Mouse (Mus musculus) CH12.LX (cell line): ENCODE results near the gene Kif18b. TPM values are rescaled to one million over a fixed set of nuclear protein-coding genes. Genes with fewer than 3 reads are reported as not detected.
A peak's percentile ranks its signal among the peaks of the same experiment; 100 is the strongest.

Experiments used
- DNase-seq: peaks from one replicate; pipeline ENCODE4 v3.0.0-alpha.2; 2013; ENCODE audit errors: extremely low read depth
- H3K27ac ChIP-seq: 2 replicates; pipeline ENCODE4 v1.5.1; 2012; ENCODE audit warnings: low read depth, mild to moderate bottlenecking, control low read depth, moderate library complexity; ENCODE audit not compliant: insufficient read depth
- H3K27me3 ChIP-seq: replicated peaks from 2 replicates; pipeline ENCODE3; 2012; ENCODE audit warnings: inconsistent platforms
- H3K36me3 ChIP-seq, 2 experiments: replicated peaks in 1 of 2; 2 replicates each; pipeline versions ENCODE3 to v1.6.1; 2012; ENCODE audit warnings: inconsistent platforms in 1 of 2, low read length in 1 of 2, mild to moderate bottlenecking in 1 of 2, mixed read lengths in 1 of 2, moderate library complexity in 1 of 2; ENCODE audit not compliant: control insufficient read depth in 1 of 2, insufficient read depth in 1 of 2
- H3K4me1 ChIP-seq, 2 experiments: 2 replicates each; pipeline ENCODE4 v1.6.1; 2012; ENCODE audit warnings: inconsistent platforms in 1 of 2, moderate library complexity in 1 of 2; ENCODE audit not compliant: insufficient read depth in 2 of 2, control insufficient read depth in 1 of 2
- H3K4me2 ChIP-seq: 2 replicates; pipeline ENCODE4 v1.6.1; 2012; ENCODE audit warnings: low read depth, mild to moderate bottlenecking, control low read depth; ENCODE audit not compliant: poor library complexity, insufficient read depth, severe bottlenecking
- H3K4me3 ChIP-seq, 3 experiments: fragments of 150-350 bp in 1 of 3; sonication (generic) in 1 of 3; replicated peaks in 1 of 3; 2 replicates each; pipeline versions ENCODE3 to v1.5.1; 2011 to 2012; ENCODE audit warnings: low read depth in 2 of 3, low read length in 2 of 3, mild to moderate bottlenecking in 2 of 3, moderate library complexity in 2 of 3, control low read depth in 1 of 3, improper control_type of control experiment in 1 of 3, inconsistent platforms in 1 of 3, mixed read lengths in 1 of 3; ENCODE audit not compliant: poor library complexity in 1 of 3
- H3K79me2 ChIP-seq: replicated peaks from 2 replicates; pipeline ENCODE4 v1.6.1; 2012; ENCODE audit warnings: mild to moderate bottlenecking, moderate library complexity; ENCODE audit not compliant: control insufficient read depth, poor library complexity, insufficient read depth, severe bottlenecking; ENCODE audit errors: extremely low read depth
- H3K9ac ChIP-seq: 2 replicates; pipeline ENCODE4 v1.6.1; 2012; ENCODE audit warnings: low read depth, mild to moderate bottlenecking, control low read depth, moderate library complexity; ENCODE audit not compliant: insufficient read depth
- H3K9me3 ChIP-seq: replicated peaks from 2 replicates; pipeline ENCODE3; 2012; ENCODE audit warnings: low read length, inconsistent platforms, mixed read lengths
- CTCF ChIP-seq, 2 experiments: IDR thresholded peaks in 1 of 2; conservative IDR thresholded peaks in 1 of 2; 2 replicates each; pipeline ENCODE4 v1.5.1; 2011 to 2012; ENCODE audit warnings: low read depth in 2 of 2, low read length in 2 of 2, improper control_type of control experiment in 1 of 2, inconsistent platforms in 1 of 2, mild to moderate bottlenecking in 1 of 2, moderate library complexity in 1 of 2
- E2F4 ChIP-seq: IDR thresholded peaks from 2 replicates; pipeline ENCODE4 v1.6.1; 2011; ENCODE audit warnings: low read depth, low read length, improper control_type of control experiment; ENCODE audit not compliant: insufficient replicate concordance
- ETS1 ChIP-seq: conservative IDR thresholded peaks from 2 replicates; pipeline ENCODE4 v1.6.1; 2012; ENCODE audit warnings: low read depth, mild to moderate bottlenecking, inconsistent platforms, low read length, improper control_type of control experiment, moderate library complexity
- HCFC1 ChIP-seq: IDR thresholded peaks from 2 replicates; pipeline ENCODE4 v1.6.1; 2012; ENCODE audit warnings: low read depth, mild to moderate bottlenecking, inconsistent platforms, low read length, improper control_type of control experiment
- IRF4 ChIP-seq: IDR thresholded peaks from 2 replicates; pipeline ENCODE4 v1.6.1; 2014; ENCODE audit warnings: low read depth, mild to moderate bottlenecking, inconsistent platforms, low read length, improper control_type of control experiment
- JUN ChIP-seq: IDR thresholded peaks from 2 replicates; pipeline ENCODE4 v1.6.1; 2011; ENCODE audit warnings: low read depth, mild to moderate bottlenecking, low read length, improper control_type of control experiment, moderate library complexity; ENCODE audit not compliant: insufficient read depth
- JUND ChIP-seq: conservative IDR thresholded peaks from 2 replicates; pipeline ENCODE4 v1.6.1; 2011; ENCODE audit warnings: low read depth, low read length, improper control_type of control experiment
- KAT2A ChIP-seq: IDR thresholded peaks from 2 replicates; pipeline ENCODE4 v1.6.1; 2012; ENCODE audit warnings: low read length, improper control_type of control experiment, inconsistent platforms; ENCODE audit not compliant: insufficient replicate concordance
- MAFK ChIP-seq: IDR thresholded peaks from 2 replicates; pipeline ENCODE4 v1.6.1; 2011; ENCODE audit warnings: low read length, improper control_type of control experiment; ENCODE audit not compliant: insufficient replicate concordance
- MXI1 ChIP-seq: IDR thresholded peaks from 2 replicates; pipeline ENCODE4 v1.6.1; 2011; ENCODE audit warnings: mild to moderate bottlenecking, low read depth, low read length, improper control_type of control experiment
- MYC ChIP-seq: IDR thresholded peaks from 2 replicates; pipeline ENCODE4 v1.6.1; 2011; ENCODE audit warnings: low read depth, mild to moderate bottlenecking, improper control_type of control experiment, low read length
- NRF1 ChIP-seq: IDR thresholded peaks from 2 replicates; pipeline ENCODE4 v1.6.1; 2014; ENCODE audit warnings: low read depth, mild to moderate bottlenecking, inconsistent platforms, low read length, improper control_type of control experiment, moderate library complexity
- PAX5 ChIP-seq: IDR thresholded peaks from 2 replicates; pipeline ENCODE4 v1.6.1; 2012; ENCODE audit warnings: low read length, inconsistent platforms, mixed read lengths
- POLR2A ChIP-seq: IDR thresholded peaks from 2 replicates; pipeline ENCODE4 v1.6.1; 2011; ENCODE audit warnings: low read depth, mild to moderate bottlenecking, improper control_type of control experiment, low read length
- POLR2AphosphoS2 ChIP-seq: IDR thresholded peaks from 2 replicates; pipeline ENCODE4 v1.6.1; 2011; ENCODE audit warnings: low read depth, low read length, improper control_type of control experiment
- RAD21 ChIP-seq: IDR thresholded peaks from 2 replicates; pipeline ENCODE4 v1.6.1; 2011; ENCODE audit warnings: low read depth, mild to moderate bottlenecking, low read length, improper control_type of control experiment, moderate library complexity
- RCOR1 ChIP-seq: conservative IDR thresholded peaks from 2 replicates; pipeline ENCODE4 v1.6.1; 2012; ENCODE audit warnings: low read depth, mild to moderate bottlenecking, inconsistent platforms, low read length, improper control_type of control experiment
- SIN3A ChIP-seq: IDR thresholded peaks from 2 replicates; pipeline ENCODE4 v1.6.1; 2012; ENCODE audit warnings: low read length, improper control_type of control experiment, inconsistent platforms
- SMC3 ChIP-seq: IDR thresholded peaks from 2 replicates; pipeline ENCODE4 v1.6.1; 2011; ENCODE audit warnings: low read depth, low read length, improper control_type of control experiment
- USF2 ChIP-seq: conservative IDR thresholded peaks from 2 replicates; pipeline ENCODE4 v1.6.1; 2011; ENCODE audit warnings: low read depth, low read length, improper control_type of control experiment
- ZNF384 ChIP-seq: IDR thresholded peaks from 2 replicates; pipeline ENCODE4 v1.6.1; 2012; ENCODE audit warnings: low read depth, low read length, improper control_type of control experiment, inconsistent platforms
- dilution Hi-C: fragments of 300-500 bp; cut with MboI; formaldehyde crosslinking; loops from 2 replicates; pipeline ENCODE4 v1.14.3; 2020; ENCODE audit warnings: low sequenced_read_pairs; ENCODE audit not compliant: extremely low pct_unique_long_range_greater_than_20kb, extremely low pct_ligation_motif_present
- in situ Hi-C: fragments of 300-500 bp; cut with MboI; formaldehyde crosslinking; loops from 3 replicates; pipeline ENCODE4 v1.14.3; 2019; ENCODE audit warnings: low sequenced_read_pairs, low pct_ligation_motif_present, low pct_unique_long_range_greater_than_20kb, mixed read lengths
- polyA plus RNA-seq: library from polyadenylated mRNA; unstranded; fragments of >175 nt; gene quantifications from 2 replicates; pipeline ENCODE4 v1.2.1, GENCODE M21; 2012; ENCODE audit warnings: low read depth; ENCODE audit not compliant: insufficient read length
- total RNA-seq, 2 experiments: library from RNA; depleted of rRNA; stranded (reverse); fragments of 300-350 nt in 1 of 2; fragments of >200 nt in 1 of 2; gene quantifications; 2 replicates each; pipeline ENCODE4 v1.2.3; 2012 to 2014

The Kif18b gene
- total and polyA plus RNA-seq, 3 experiments = 32.6 to 54.4 (median 54.0) TPM

GRCm38 (mm10) chr11:102958870-102959269, 33.9 kb upstream of the Kif18b start:
- no peaks in the 10 kb centered on the region for H3K9me3 ChIP-seq
- dilution Hi-C loops = no loop called here
- no peak for DNase-seq
- H3K9ac ChIP-seq = no peak overlapping the region
- TF ChIP-seq SMC3 (peak; percentile 32), IRF4 (peak; percentile 61; the same call in 1 of the 2 replicates), ZNF384 (no peak), USF2 (no peak), SIN3A (no peak), JUND (peak; percentile 89), KAT2A (no peak), MYC (0 out of 2 replicates have a peak, but pooled peaks have one; percentile 17), RAD21 (no peak; the same call in 1 of the 2 replicates), MAFK (no peak), POLR2A (no peak), E2F4 (no peak), RCOR1 (no peak), POLR2AphosphoS2 (no peak), CTCF (conservative IDR thresholded peaks at IDR 0.05 in 1 of 2, IDR thresholded peaks at IDR 0.05 in 1 of 2; ENCODE audit: low read depth in 2 of 2, low read length in 2 of 2) (peak in 1 of 2 experiments; percentile 63; a peak in 2 of 4 replicates), JUN (peak; percentile 32), ETS1 (no peak)
- no peaks in the 10 kb centered on the region for H3K4me1 ChIP-seq
- no peak overlapping the region for H3K4me2 ChIP-seq
- H3K79me2 ChIP-seq = no peaks in the 10 kb centered on the region
- H3K4me3 ChIP-seq = no peak overlapping the region
- H3K36me3 ChIP-seq = no peaks in the 10 kb centered on the region
- no peak overlapping the region for H3K27ac ChIP-seq
- in situ Hi-C loops = no loop called here
- peaks cover 81% of the 10 kb centered on the region for H3K27me3 ChIP-seq

- H3K4me2 ChIP-seq = no peak overlapping the region
- DNase-seq = no peak
- no peaks in the 10 kb centered on the region for H3K79me2 ChIP-seq
- H3K27ac ChIP-seq = no peak overlapping the region
- H3K9ac ChIP-seq = no peak overlapping the region
- H3K9me3 ChIP-seq = no peaks in the 10 kb centered on the region
- H3K4me1 ChIP-seq = no peaks in the 10 kb centered on the region
- in situ Hi-C loops (no loop called here), dilution Hi-C loops (no loop called here)
- no peaks in the 10 kb centered on the region for H3K36me3 ChIP-seq
- no peak overlapping the region for H3K4me3 ChIP-seq
- peaks cover 79% of the 10 kb centered on the region for H3K27me3 ChIP-seq
- no peak for TF ChIP-seq NRF1
- TF ChIP-seq MXI1 = no peak
- no peak for TF ChIP-seq SMC3
- no peak for TF ChIP-seq HCFC1
- TF ChIP-seq PAX5 = no peak
- TF ChIP-seq, all 38 proteins: peak for 0
Measured at GRCm38 (mm10) chr11:102958431-102958830, 33.5 kb upstream of the Kif18b start.
